Mouse (Mus musculus) cerebellum, postnatal 14 days (tissue): Measurements from ENCODE around the gene Serpina3b.
"Not testable (repeated sequence)": the region's sequence is repeated elsewhere in the genome, so short reads cannot be mapped to it uniquely, and the experiment has no call there.

Experiments used
- DNase-seq, 2 experiments: peaks; one replicate each; pipeline ENCODE4 v3.0.0; 2021; ENCODE audit warnings: mixed read lengths in 2 of 2

Serpina3b gene

DNA sequence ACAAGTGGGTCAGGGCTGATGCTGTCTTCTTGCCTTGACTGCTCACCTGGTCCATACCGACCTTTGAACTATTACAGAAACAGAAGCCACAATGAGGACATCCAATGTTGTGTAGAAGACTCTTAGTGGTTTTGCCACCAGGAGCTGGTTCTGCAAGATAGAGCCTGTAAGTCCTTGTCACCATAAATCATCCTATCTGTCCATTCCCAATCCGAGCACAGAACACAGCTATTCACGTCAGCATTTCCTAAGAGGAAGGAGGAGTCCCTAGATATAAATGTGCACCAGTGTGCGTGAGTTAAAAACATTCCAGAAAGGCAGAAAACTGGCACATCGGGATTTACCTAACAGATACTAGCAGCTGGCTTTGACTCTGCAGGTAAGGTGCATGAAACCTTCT, at the start of gene Serpina3b:
Gene Serpina3b (plus strand): TSS at position 301 of the 400 bp plus-strand sequence.
- no peak for DNase-seq

DNA sequence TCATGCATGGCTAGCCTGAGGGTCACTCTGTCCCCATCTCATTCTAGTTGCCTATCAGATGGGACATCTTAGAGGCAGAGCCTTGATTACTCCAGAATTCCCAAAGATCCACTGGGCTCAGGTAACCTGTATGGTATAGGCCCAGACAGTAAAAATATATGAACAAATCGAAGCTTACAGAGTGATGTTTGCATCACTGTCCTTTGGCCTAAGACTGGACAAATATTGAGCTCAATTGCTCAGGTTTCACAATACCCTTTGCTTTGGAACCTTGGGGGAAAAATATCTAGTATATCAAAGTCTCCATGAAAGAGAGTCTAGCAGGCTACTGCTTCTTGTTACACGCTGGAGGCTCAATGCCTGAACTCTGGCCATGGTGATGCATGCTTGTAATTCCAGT, 37.7 kb upstream of the Serpina3b start:
- DNase-seq = no peak

DNA sequence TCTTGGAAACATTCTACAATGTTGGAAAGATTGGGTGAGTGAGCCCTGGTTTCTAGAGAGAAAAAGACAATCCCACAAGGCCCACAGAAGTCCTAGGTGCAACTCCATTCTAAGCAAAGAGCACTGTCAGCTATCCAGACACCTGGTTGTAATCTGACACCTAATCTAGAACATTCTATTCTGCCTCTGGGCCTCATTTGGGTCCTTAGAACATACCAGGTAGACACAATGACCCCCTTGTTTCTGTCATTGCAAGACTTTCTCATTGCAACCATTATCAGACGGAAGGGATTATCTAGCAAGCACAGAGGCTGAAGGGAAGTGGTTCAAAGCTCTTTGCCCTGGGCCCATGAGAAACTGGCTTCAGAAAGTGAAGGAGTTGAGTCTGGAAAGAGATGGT, 36.5 kb upstream of the Serpina3b start:
- DNase-seq = no peak

DNA sequence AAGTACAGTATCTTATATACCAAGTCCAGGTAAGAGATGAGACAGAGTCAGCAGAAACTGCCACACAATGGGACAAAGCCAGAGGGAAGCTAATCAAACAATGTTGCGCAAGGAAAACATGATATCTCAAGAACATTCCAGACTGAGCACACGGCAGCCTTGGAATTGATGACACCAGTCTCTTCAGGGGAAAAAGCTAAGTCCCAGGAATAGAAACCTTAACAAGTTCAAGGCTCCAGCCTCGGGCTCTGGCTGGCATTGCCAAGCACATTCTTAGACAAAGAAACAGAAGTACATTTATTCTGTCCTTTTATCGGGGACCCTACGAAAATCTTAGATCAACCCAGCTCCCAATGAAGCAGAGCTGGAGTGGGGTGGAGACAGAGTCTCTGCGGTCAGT, 27.0 kb upstream of the Serpina3b start, which contains the start of gene Serpina5:
Gene Serpina5 (plus strand): TSS at position 346 of the 400 bp plus-strand sequence.
- no peak for DNase-seq

DNA sequence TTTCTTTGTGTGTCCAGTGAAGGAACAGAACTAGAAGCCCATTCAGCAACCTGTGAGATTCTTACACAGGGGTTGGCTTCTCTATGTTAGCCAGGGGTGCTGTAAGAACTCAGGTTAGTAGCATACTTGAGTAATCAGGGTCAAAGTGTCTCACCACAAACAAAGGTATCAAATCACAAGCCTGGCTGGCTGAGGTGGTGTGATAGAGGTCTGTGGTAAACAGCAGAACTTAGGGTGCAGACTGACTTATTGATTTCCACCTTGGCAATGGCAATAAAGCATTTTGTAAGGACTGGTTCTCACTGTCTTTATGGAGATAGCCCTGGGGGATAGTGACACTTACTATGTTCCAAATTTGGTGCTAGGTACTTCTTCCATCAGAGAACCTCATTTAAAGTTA, 21.9 kb upstream of the Serpina3b start:
- no peak for DNase-seq

DNA sequence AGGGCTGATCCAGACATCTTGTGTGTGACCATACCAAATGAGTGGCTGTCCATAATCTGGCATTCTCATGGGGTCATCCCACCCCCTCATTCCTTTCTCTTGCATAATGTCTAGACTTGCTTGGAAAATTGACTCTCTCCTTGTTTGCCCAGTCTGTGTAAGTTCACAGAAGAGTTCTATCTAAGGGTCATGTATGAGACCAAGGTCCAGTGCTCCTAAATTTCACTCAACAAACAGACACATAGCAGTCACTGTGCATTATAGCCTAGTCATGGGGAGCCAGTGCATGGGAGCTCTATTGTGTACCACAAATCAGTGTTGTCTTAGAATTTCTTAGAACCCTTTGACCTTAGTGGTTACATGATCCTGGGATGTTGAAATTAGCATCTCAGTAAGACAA, 20.9 kb upstream of the Serpina3b start:
- DNase-seq = no peak

DNA sequence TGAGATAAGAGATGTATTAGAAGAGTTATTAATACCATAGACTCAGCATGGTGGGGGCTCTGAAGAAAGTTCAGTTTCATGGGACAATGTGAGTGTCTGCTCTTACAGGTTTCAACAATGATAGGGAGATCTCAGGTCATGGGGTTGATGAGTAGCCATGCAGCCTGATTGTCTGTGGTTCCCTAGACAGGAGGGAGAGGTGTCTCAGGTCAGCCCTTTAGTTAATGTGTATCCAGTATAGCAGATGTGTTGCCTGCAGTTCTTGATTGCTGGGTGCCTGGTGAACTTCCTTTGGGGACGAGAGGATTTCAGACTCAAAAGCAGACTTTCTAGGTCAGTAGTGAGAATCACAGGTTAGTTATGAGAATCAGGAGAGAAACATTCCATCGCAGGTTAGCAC, 19.3 kb upstream of the Serpina3b start:
- DNase-seq = no peak

DNA sequence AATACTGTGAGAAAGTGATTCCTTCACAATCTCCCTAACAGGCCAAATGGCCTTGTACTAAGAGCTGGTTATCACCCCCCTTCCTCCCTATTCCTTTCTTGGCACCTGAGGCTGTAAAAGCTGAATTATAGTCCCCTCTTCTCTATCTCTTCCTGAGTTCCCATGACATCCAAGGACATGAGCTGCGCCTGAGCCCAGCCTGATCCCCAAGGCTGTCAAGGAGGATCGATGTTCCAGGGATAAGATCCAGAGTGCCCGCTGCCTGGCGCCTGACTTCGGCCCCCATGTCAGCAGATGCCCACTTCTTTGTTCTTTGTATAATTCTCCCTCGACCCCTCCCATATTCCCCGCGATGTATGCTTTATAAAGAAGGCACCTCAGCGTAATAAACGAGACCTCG, 15.5 kb upstream of the Serpina3b start, which contains the start of gene Serpina3a:
Gene Serpina3a (plus strand): TSS at position 392 of the 400 bp plus-strand sequence.
- not testable (repeated sequence) for DNase-seq

DNA sequence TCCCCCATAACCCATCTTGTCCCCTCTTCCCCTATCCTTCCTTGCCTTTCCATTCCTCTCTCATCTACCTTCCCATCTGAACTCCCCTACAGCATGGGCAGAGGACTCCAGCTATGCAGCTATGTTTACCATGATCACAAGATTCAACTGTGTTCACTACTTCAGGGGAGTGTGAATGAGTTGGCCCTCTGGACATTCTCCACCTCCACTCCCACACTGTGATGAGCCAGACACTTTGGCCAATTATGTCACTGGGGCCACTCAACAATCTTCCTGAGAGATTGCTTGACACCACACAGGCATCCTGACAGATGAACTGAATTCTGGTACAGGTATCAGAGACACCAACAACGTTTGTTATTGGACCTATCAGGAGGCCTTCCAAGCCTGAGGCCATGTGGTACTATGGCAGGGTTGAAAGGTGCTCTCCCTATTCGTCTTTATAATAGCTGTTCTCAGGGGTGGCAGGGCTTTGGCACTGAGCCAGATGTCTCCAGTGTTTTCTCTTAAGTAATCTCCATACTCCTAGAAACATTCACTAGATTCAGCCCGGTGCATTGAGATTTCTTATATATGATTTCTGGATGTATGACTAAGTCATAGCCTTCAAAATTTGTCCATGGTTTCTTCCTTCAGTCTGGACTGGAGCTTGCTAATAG, 12.7 kb upstream of the Serpina3b start:
- peak; percentile 1 to 3 for DNase-seq

DNA sequence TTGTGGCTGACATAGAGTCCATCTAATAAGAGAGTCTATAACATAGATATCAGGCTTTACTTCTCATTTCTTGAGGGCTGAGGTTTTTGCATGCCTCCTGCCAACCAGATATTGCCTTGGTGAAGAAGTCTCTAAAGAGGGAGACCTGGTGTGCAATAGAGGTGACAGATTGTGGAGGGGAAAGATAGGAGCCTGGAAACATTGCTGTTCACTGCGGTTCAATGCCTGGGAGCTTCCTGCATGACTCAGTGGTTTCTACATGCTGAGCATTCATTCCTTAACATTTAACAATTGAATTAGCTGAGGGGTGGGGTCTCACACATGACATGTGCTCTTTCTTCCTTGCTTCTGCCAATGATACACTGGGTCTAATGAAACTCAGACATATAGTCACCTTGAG, 4.7 kb upstream of the Serpina3b start:
- DNase-seq = no peak

DNA sequence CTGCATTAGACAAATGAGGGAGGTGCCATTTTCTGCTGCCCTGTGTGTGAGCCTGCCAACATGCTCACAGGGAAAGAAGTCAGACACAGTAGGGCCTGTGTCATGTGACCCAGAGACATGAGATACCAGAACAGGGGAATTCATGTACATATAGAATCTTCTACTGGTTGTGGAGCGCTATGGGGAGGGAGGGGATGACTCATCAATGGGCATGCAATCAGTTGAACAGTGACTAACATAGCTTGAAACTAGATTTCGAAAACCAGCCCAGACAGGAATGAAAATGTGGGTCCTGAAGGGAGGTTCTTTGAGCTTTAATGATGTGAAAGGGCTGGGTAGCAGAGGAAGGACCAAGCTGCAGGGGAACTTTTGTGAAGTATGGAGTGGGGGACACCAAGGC, 3.8 kb upstream of the Serpina3b start:
- no peak for DNase-seq

DNA sequence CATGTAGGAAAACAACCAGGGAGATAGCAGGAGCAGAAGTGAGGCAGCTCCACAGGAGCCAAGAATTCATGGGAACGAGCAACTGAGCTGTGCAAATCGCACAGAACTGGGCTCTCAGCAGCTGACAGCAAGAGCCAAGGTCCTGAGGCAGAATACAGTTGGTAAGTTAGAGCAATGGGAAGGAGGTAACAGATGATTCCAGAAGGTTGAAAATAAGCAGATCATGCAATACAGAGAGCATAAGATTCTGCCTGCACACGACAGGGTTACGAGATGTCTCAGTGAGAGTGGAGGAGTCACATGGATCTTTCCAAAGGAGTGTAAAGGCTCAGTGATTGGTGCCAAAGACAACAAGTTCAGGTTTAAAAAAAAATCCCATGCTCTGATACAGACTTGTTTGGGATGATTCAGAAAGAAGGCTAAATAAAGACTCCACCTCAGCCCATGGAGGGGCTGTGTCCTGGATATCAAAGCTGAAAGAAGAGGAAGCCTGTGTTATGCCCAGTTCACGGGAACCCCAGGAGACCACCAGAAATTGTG, 2.7 kb upstream of the Serpina3b start:
- DNase-seq = no peak

DNA sequence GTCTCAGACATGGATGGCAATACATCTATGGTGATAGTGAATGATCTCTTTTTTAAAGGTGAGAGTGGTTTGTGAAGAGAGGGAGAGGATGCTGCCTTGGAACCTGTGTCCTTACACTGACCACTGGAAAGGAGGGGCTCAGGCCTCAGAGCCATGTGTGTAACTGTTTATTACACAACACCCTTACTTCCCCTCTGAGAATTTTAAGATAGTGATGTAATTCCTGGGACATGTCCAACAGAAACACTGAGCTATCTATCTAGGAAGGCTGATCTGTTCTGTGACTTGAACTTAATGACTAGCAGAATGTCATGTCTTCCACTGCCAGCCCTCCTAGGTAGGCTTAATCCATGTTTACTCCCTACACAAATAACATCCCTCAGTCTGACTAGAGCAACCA, 3.2 kb downstream of the Serpina3b start:
- no peak for DNase-seq

DNA sequence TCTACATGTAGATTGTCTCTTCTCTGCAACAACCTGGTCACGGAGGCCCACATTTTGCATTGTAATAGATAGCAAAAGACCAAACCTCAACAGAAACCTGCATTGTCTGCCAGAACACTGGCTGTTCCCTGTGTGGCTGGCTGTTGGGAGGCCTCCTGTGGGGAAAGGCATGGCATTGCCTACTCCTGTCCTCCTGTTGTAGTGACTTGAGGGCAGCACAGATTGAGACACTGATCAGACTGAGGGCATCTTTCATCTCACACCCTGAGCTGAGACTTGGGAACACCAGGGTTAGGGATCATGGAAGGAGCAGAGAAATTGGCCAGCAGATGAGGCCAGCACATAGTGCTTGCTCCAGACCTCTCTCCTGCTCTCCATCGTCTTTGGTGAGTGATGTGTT, 10.4 kb downstream of the Serpina3b start:
- DNase-seq = no peak

DNA sequence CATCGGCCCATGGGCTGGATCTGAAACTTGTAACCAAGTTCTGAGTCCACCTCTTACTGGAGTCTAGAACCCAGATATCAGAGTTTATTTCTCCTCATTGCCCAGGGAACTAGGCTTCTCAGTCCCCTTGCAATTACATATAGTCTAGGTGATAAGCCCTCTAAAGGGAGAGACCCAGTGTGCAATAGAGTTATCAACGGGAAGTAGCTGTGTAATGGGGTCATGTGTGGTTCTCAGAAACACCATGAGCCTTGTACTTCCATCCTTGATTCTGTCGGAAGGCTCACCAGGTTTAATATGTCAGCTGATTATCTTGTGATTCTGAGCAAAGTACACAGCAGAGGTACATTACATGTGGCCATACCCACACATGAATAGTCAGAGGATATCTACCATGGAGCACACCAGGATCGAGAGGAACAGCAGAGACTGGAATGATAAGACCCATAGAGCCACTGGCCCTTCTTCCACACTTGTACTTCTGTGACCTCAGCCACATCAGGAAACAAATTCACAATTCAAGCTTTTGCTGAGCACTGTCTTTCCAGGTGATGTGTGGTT, 12.8 kb downstream of the Serpina3b start:
- DNase-seq = no peak

DNA sequence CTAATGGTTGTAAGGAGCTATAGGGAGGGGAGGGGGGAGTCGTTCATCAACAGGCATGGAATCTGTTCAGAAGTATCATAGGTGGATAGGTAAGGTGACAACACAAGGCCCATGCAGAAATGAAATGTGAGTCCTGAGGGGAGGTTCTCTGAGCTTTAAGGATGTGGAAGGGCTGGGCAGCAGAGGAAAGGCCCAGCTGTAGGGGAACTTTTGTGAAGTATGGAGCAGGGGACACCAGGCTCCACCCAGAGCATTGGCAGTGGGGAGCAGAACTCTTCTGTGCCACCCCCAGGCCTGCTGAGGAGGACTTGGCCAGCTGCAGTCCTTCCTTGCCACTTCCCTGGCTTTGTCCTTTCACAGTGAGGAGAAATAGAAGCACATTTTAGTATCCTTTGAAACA, 13.7 kb downstream of the Serpina3b start:
- no peak for DNase-seq

DNA sequence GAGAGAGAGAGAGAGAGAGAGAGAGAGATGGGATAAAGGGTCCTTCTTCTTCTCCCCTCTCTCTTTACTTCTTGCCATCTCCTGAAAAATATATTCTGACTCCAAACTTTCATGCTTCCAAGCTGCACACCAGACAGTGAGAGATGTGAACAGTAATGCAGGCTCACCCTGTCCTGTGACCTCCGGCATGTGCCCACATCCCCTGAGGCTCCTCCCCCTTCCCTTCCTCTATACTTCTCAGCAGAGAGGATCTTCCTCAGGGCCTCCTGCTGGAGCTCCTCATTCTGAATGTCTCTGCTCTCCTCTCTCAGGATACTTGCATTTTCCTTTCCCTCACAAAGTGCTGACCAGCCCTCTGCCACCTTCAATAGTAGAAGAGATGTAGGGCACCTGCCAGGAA, 14.6 kb downstream of the Serpina3b start:
- DNase-seq = no peak

DNA sequence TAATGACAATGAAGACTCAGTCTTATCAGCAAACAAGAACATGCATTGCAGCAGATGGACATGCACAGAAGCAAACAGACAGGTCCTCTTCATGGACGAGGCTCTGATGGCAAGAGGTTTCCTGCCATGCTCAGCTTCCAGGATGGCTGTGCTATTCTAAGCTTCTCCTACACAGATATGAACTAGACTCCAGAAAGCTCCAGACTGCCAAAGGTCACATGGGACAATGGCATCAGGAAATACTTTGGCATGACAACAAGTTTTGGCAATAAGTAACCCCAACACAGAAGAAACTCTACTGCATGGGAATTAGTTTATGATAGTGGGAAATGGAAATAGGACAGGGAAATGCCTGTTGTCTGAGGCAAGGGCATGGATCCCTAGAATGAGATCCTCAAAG, 15.5 kb downstream of the Serpina3b start:
- no peak for DNase-seq

DNA sequence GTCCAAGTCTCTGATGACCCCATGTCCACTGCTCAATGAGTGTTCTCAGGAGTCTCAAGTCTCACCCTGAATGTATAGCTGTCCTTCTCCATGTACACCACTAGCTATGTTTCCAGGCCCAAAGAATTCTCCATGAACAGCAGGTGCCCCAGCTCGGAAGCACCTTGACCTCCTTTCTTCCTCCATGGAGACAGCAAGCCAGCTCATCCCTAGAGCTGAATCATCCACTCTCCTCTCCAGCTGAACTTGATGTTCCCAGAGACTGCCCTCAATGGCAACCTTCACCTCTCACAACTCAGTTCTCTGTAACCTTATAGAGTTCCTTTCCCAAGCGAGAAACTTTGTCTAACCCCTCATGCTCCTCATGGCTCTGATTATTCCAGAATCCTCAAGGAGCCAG, 17.8 kb downstream of the Serpina3b start:
- no peak for DNase-seq

DNA sequence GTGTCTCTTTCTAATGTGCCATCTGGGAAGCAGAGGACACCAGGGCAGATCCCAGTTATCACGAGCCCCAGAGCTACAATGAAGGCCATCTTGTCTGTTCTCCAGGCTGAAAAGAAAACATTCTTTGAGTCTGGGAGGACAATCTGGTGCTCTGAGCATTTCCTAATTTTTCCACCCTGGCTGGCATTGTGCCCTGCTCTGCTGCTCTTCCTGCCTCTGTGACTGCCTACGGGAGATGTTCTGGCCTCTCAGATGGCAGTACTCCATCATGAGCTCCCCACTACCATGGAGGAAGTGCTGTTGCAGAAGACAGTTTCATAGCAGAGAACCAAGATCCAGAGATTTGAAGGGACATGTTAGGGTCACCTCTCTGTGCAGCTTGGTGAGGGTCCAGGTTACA, 24.2 kb downstream of the Serpina3b start:
- DNase-seq = peak; percentile 3 to 13

DNA sequence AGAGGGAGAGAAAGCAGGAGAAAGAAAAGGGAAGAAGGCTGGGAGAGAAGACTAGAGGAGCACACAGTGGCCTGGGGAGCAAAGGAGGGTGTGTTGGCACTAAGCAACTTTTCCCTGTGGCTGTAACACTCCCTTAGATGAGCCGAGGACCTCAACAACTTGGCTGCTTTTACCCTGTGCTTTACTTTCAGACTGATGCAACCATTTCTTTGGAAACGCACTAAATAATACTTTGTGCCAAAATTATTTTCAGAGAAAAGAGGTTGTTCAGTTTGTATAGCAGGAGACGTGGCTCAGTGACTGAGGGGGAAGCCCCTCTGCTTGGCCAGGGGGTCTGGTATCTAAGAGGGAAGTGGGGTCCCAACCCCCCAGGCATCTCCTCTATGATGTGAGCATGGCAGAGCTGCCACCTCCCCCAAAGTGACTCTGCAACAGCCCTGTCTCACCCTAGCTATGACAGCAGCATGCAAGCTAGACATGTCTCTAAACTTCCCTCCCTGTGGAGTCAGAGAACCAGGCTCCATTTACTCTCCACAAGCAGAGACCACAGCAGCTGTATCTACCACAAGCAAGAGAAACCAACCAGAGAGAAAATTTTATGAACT, 25.3 kb downstream of the Serpina3b start:
- DNase-seq = no peak

DNA sequence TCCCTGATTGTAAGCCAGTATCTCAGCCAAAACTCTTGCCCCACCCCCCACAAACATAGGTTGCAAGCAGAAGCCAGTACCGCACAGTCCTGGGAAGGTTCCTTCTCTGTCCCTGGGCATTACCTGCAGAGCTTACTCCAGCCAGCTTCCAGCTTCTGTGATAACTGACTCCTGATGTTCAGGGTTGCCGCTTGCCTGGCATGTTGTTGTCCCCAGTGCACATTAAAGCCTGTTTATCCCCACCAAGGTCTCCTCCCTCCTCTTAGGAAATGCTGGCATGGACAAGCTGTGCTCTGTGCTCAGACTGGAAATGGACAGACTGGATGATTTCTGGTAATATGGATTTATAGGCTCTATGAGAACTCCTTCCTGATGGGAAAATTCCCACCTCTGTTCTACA, 25.9 kb downstream of the Serpina3b start, which contains the start of gene Serpina3c:
Gene Serpina3c (minus strand): TSS at position 215 of the 400 bp plus-strand sequence.
- DNase-seq = no peak

DNA sequence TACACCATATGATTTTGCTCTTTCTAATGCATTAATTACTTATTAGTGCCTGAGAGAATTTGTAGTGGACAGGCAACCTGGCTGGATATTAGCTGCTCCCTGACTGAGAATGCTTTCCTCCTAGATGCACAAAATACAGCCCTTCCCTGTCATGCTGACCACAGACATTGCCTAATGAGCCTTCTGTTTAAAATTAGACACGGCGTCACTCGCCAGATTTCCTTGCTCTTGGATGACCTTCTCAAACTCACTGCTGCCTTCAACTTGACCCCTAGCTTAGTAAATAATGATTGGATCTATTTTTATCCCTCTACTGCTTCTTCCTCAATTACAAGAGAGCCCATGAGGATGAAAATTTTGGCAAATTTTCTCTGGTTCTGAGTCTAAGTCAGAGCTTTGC, 47.0 kb downstream of the Serpina3b start:
- no peak for DNase-seq

DNA sequence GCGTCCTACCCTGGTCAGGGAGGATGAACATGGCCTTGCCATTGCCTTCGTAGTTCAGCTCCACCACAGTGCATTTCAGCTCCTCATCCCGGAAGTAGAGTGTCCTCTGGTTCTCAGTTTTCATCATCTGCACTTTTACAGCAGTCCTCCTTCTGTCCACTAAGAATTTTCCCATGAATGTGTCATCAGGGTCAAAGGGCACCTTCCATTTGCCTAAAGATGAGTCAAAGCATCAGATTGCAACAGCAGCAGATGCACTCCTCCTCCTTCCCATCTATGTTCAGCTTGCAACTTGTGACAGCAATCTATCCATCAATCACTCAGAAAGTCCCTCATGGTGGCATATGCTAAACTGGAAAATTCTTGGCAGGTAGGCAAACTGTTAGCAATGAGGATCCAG, 47.8 kb downstream of the Serpina3b start:
- no peak for DNase-seq
